Comparison of ENCODE assay signal across 8 mouse cellular contexts in the genomic region with DNA sequence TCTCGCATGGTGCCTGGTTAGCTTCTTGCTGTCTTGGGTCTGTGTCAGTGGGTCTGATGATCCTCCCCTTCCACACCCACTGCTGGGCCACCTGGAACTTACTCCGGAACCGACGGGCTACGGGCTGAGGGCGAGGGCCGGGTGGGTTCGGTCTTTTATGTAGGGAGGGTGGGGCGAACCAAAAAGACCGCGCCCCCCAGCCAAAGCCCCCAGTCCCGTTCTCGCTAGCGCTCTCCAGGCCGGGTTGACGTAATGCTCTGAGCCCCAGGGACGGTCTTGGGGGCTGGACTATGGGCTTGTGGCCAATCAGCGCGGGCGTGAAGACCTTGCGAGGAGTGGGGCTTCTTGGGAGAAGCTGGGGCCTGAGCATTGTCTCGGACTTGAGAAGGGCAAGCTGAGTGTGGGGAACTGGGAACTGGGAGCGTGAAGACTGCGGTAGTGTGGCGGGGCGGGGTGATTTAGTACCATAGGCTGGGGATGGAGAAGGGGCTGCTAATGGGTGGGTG. TPM values are rescaled to one million over a fixed set of nuclear protein-coding genes. Genes with fewer than 3 reads are reported as not detected.
DNase-seq lines count a peak whose midpoint lies in the region; ATAC-seq lines count a peak whose summit lies in the region.

A gene (minus strand): TSS at position 241 of the 506 bp plus-strand sequence.

- peak within 1 kb of the TSS; percentile 66 for H3K4me3 ChIP-seq in brown adipose tissue, adult 24 weeks (ENCODE audit: insufficient read depth, low read depth, low read length)
- H3K4me3 ChIP-seq in intestine, embryonic 14.5 days (ENCODE audit: low read depth, low read length) = peak within 1 kb of the TSS; percentile 78
- peak within 1 kb of the TSS; percentile 67 for H3K4me3 ChIP-seq in limb, embryonic 10.5 days
- peak within 1 kb of the TSS; percentile 89 for H3K4me3 ChIP-seq in midbrain, embryonic 12.5 days
- H3K4me3 ChIP-seq in stomach, embryonic 16.5 days (replicated peaks; ENCODE audit: low read length) = peak within 1 kb of the TSS; percentile 72

- H3K9me3 ChIP-seq in intestine, embryonic 14.5 days (ENCODE audit: control insufficient read depth, low read length) = no peaks in the 10 kb centered on the region
- H3K9me3 ChIP-seq in limb, embryonic 10.5 days (replicated peaks) = no peaks in the 10 kb centered on the region
- no peaks in the 10 kb centered on the region for H3K9me3 ChIP-seq in midbrain, embryonic 12.5 days
- no peaks in the 10 kb centered on the region for H3K9me3 ChIP-seq in stomach, embryonic 16.5 days (replicated peaks; ENCODE audit: control insufficient read depth, low read length)

- H3K27me3 ChIP-seq in intestine, embryonic 14.5 days (replicated peaks; ENCODE audit: control insufficient read depth, insufficient read depth, low read length) = peaks cover 13% of the 10 kb centered on the region; the same call in 1 of the 2 replicates
- peaks cover 50% of the 10 kb centered on the region for H3K27me3 ChIP-seq in limb, embryonic 10.5 days (ENCODE audit: low read depth, poor library complexity, severe bottlenecking)
- no peaks in the 10 kb centered on the region for H3K27me3 ChIP-seq in midbrain, embryonic 12.5 days
- no peaks in the 10 kb centered on the region; the same call in 1 of the 2 replicates for H3K27me3 ChIP-seq in stomach, embryonic 16.5 days (ENCODE audit: control insufficient read depth, insufficient read depth, low read length)

- WGBS in intestine, embryonic 14.5 days = under 1% methylated on average over 26 of the region's 26 CpGs
- under 1% methylated on average over 26 of the region's 26 CpGs for WGBS in limb, embryonic 10.5 days
- WGBS in midbrain, embryonic 12.5 days = under 1% methylated on average over 26 of the region's 26 CpGs
- WGBS in stomach, embryonic 16.5 days = 0% methylated on average over 26 of the region's 26 CpGs

- DNase-seq in gastrocnemius, postnatal 14 days = peak; percentile 65
- DNase-seq in gastrocnemius, adult 18-20 months (ENCODE audit: low spot score) = no peak
- DNase-seq in gastrocnemius, postnatal 25 days = peak; percentile 46
- DNase-seq in intestine, embryonic 14.5 days (ENCODE audit: low spot score) = peak; percentile 90
- peak; percentile 84 for DNase-seq in limb, embryonic 10.5 days (ENCODE audit: low spot score)

- intact Hi-C loops in gastrocnemius, postnatal 14 days (cut with DNase I; ENCODE audit: low total_unique reads) = no loop called here

- peak within 1 kb of the TSS; percentile 82 for H3K4me2 ChIP-seq in intestine, embryonic 14.5 days (ENCODE audit: low read length)
- peak within 1 kb of the TSS; percentile 86 for H3K4me2 ChIP-seq in midbrain, embryonic 12.5 days (replicated peaks)
- H3K4me2 ChIP-seq in stomach, embryonic 16.5 days (ENCODE audit: low read depth, low read length) = peak within 1 kb of the TSS; percentile 91

- peak within 1 kb of the TSS; percentile 73 for H3K9ac ChIP-seq in intestine, embryonic 14.5 days (ENCODE audit: low read length)
- H3K9ac ChIP-seq in midbrain, embryonic 12.5 days (replicated peaks) = peak within 1 kb of the TSS; percentile 97
- peak within 1 kb of the TSS; percentile 72 for H3K9ac ChIP-seq in stomach, embryonic 16.5 days (ENCODE audit: low read length)

- H3K27ac ChIP-seq in brown adipose tissue, adult 24 weeks (replicated peaks; ENCODE audit: low read depth, low read length) = no peak within 1 kb of the TSS
- peak within 1 kb of the TSS; percentile 81 for H3K27ac ChIP-seq in intestine, embryonic 14.5 days (ENCODE audit: low read depth)
- H3K27ac ChIP-seq in limb, embryonic 10.5 days = peak within 1 kb of the TSS; percentile 72
- H3K27ac ChIP-seq in midbrain, embryonic 12.5 days (replicated peaks) = peak within 1 kb of the TSS; percentile 100
- peak within 1 kb of the TSS; percentile 72 for H3K27ac ChIP-seq in stomach, embryonic 16.5 days (ENCODE audit: low read length)

- ATAC-seq in intestine, embryonic 14.5 days (replicated peaks; ENCODE audit: low FRiP score, low TSS enrichment, low read depth) = peak; percentile 93
- peak; percentile 91 for ATAC-seq in midbrain, embryonic 12.5 days (ENCODE audit: low FRiP score, low read depth)
- ATAC-seq in stomach, embryonic 16.5 days (ENCODE audit: insufficient read depth, low FRiP score) = peak; percentile 91

- H3K4me1 ChIP-seq in brown adipose tissue, adult 24 weeks (ENCODE audit: control insufficient read depth, insufficient read depth, insufficient read length, low read length) = peaks cover 13% of the 10 kb centered on the region
- H3K4me1 ChIP-seq in intestine, embryonic 14.5 days (replicated peaks; ENCODE audit: control insufficient read depth, insufficient read depth, low read length) = peaks cover 37% of the 10 kb centered on the region
- H3K4me1 ChIP-seq in limb, embryonic 10.5 days = peaks cover 48% of the 10 kb centered on the region
- H3K4me1 ChIP-seq in midbrain, embryonic 12.5 days = peaks cover 40% of the 10 kb centered on the region
- H3K4me1 ChIP-seq in stomach, embryonic 16.5 days (ENCODE audit: control insufficient read depth, insufficient read depth, low read length) = peaks cover 27% of the 10 kb centered on the region

- H3K36me3 ChIP-seq in intestine, embryonic 14.5 days (ENCODE audit: control insufficient read depth, insufficient read depth, low read length) = peaks cover 12% of the 10 kb centered on the region
- H3K36me3 ChIP-seq in limb, embryonic 10.5 days = no peaks in the 10 kb centered on the region; the same call in 1 of the 2 replicates
- H3K36me3 ChIP-seq in midbrain, embryonic 12.5 days = peaks cover 24% of the 10 kb centered on the region
- no peaks in the 10 kb centered on the region for H3K36me3 ChIP-seq in stomach, embryonic 16.5 days (ENCODE audit: control insufficient read depth, insufficient read depth, low read length)

RNA-seq across cellular contexts. Expression of the gene that starts here (rescaled TPM):
- 1 to 10 TPM; 5.8 to 7.5 TPM for total RNA-seq in gastrocnemius, postnatal 14 days (2021)
- total RNA-seq in gastrocnemius, adult 18-20 months (2021) = 1 to 10 TPM; 1.6 to 2.8 TPM
- polyA plus RNA-seq in brown adipose tissue, adult 24 weeks (2012; ENCODE audit: insufficient read depth, insufficient read length, missing spikeins) = 1.0 and 1.7 TPM in 2 replicates
- total RNA-seq in gastrocnemius, postnatal 25 days (2021) = 1 to 10 TPM; 2.3 to 3.6 TPM
- 35.5 and 41.5 TPM in 2 replicates for polyA plus RNA-seq in intestine, embryonic 14.5 days (2014; fragmentation: Nextera tagmentation; extraction: Ambion mirVana)
- polyA plus RNA-seq in limb, embryonic 10.5 days (2016; fragmentation: Nextera tagmentation; extraction: Ambion mirVana) = 11.7 and 15.6 TPM in 2 replicates
- 380 and 432 TPM in 2 replicates for polyA plus RNA-seq in midbrain, embryonic 12.5 days (2016; fragmentation: Nextera tagmentation; extraction: Ambion mirVana)
- 41.7 and 45.5 TPM in 2 replicates for polyA plus RNA-seq in stomach, embryonic 16.5 days (2015; fragmentation: Nextera tagmentation; extraction: Ambion mirVana)
